Mouse (Mus musculus): ENCODE results near the gene Rcn3. TPM values are rescaled to one million over a fixed set of nuclear protein-coding genes. Genes with fewer than 3 reads are reported as not detected.

The Rcn3 gene
- polyA plus RNA-seq, 1 experiment = 13.1 TPM

- Histone ChIP-seq H3K4me1 (ENCODE audit: control insufficient read depth, insufficient read depth, low read length) (no peaks in the 10 kb centered on the region), H3K4me3 (ENCODE audit: insufficient read depth, low read length) (peak overlapping the region; percentile 47), H3K27ac (ENCODE audit: insufficient read depth, low read length) (peak overlapping the region; percentile 98)
- TF ChIP-seq POLR2A (IDR thresholded peaks at IDR 0.05; ENCODE audit: extremely low read depth, insufficient read depth, low read length) = peak; percentile 49; the same call in 1 of the 2 replicates
- TF ChIP-seq CTCF (IDR thresholded peaks at IDR 0.05; ENCODE audit: extremely low read depth, insufficient read depth, low read length) = no peak
These were observed 38.7 kb downstream of the Rcn3 start for GRCm38 (mm10) chr7:45053117-45053930.

DNA sequence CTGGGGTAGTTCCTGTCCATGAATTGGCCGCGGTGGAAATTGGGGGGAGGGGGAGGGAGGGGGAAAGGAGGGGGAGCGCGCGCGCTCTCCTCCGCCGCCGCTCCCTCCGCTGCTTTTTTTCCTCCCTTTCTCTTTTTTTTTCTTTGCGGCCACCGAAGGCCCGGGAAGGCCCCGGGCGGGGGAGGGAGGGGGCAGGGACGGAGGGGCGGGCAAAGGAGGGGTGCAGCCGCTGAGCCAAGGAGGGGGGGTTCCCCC, 39.2 kb downstream of the Rcn3 start, which contains the start of gene Prr12:
Gene Prr12, minus strand, starts transcription at position 20 of the 255 bp plus-strand sequence.
- peak within 1 kb of the TSS; percentile 47 for H3K4me3 ChIP-seq (ENCODE audit: insufficient read depth, low read length)
- peak within 1 kb of the TSS; percentile 98 for H3K27ac ChIP-seq (ENCODE audit: insufficient read depth, low read length)
- no peaks in the 10 kb centered on the region for H3K4me1 ChIP-seq (ENCODE audit: control insufficient read depth, insufficient read depth, low read length)
- TF ChIP-seq CTCF (IDR thresholded peaks at IDR 0.05; ENCODE audit: extremely low read depth, insufficient read depth, low read length) (no peak), POLR2A (IDR thresholded peaks at IDR 0.05; ENCODE audit: extremely low read depth, insufficient read depth, low read length) (no peak)

GRCm38 (mm10) chr7:45052181-45052861, 39.7 kb downstream of the Rcn3 start:
- H3K27ac ChIP-seq (ENCODE audit: insufficient read depth, low read length) = peak overlapping the region; percentile 90
- H3K4me3 ChIP-seq (ENCODE audit: insufficient read depth, low read length) = peak overlapping the region; percentile 47
- TF ChIP-seq POLR2A (IDR thresholded peaks at IDR 0.05; ENCODE audit: extremely low read depth, insufficient read depth, low read length) (no peak), CTCF (IDR thresholded peaks at IDR 0.05; ENCODE audit: extremely low read depth, insufficient read depth, low read length) (no peak)
- H3K4me1 ChIP-seq (ENCODE audit: control insufficient read depth, insufficient read depth, low read length) = no peaks in the 10 kb centered on the region

DNA sequence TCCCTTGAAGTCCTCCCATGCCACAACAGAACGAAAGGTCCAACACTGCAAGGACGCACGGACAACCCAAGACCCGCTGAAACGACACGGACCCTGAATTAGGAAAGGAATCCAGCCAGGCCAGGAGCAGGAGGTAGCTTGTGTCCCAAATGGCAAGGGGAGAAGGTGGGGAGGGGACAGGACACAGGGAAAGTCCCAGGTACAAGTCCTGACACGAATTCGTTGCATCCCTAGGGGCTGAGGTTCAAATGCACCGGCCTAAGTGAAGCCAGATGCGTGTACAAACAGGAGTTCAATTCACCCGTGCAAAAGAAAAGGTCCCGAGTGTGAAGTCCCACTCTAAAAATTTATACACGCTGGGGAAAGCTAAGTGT, 40.4 kb downstream of the Rcn3 start:
- TF ChIP-seq POLR2A (IDR thresholded peaks at IDR 0.05; ENCODE audit: extremely low read depth, insufficient read depth, low read length) (no peak), CTCF (IDR thresholded peaks at IDR 0.05; ENCODE audit: extremely low read depth, insufficient read depth, low read length) (no peak)
- Histone ChIP-seq H3K4me1 (ENCODE audit: control insufficient read depth, insufficient read depth, low read length) (no peaks in the 10 kb centered on the region), H3K4me3 (ENCODE audit: insufficient read depth, low read length) (peak overlapping the region; percentile 47), H3K27ac (ENCODE audit: insufficient read depth, low read length) (no peak overlapping the region)

- Histone ChIP-seq H3K27ac (ENCODE audit: insufficient read depth, low read length) (no peak overlapping the region), H3K4me1 (ENCODE audit: control insufficient read depth, insufficient read depth, low read length) (no peaks in the 10 kb centered on the region), H3K4me3 (ENCODE audit: insufficient read depth, low read length) (peak overlapping the region; percentile 47)
- TF ChIP-seq CTCF (IDR thresholded peaks at IDR 0.05; ENCODE audit: extremely low read depth, insufficient read depth, low read length) = no peak
- TF ChIP-seq POLR2A (IDR thresholded peaks at IDR 0.05; ENCODE audit: extremely low read depth, insufficient read depth, low read length) = no peak
These were observed 40.9 kb downstream of the Rcn3 start for GRCm38 (mm10) chr7:45050945-45051600.

DNA sequence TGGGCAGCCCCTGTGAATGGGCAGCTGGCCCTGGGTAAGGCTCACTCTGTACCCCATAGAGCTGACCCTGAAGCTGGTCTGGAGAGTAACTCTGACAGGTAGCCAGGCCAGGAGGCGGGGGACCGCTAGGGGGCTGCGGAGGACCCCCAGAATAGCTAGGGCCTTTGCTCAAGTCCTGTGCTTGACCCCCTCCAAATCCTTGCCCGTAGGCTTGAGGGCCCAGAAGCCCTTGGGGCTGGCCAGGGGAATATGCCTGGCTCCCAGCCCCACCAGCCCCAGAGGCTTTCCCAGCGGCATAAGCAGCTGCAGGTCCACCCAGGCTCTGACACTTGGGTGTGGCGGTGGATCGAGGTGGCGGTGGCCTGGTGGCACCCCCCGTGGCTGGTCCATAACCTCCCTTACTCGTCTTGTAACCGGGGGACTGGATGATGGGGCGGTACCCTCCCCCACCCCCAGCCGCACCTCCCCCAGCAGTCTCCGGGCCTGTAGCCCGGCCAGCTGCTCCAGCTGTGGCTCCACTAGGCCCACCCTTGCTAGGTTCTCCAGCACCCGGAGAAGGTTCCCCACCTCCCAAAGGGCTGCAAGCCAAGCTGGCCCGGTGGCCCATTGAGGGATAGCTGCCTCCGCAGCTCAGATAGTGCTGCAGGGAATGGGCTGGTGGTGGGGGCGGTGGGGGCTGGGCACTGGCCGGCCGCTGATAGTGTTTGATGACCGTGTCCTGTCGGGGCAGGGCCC, 42.9 kb downstream of the Rcn3 start:
- TF ChIP-seq CTCF (IDR thresholded peaks at IDR 0.05; ENCODE audit: extremely low read depth, insufficient read depth, low read length) = no peak
- no peak for TF ChIP-seq POLR2A (IDR thresholded peaks at IDR 0.05; ENCODE audit: extremely low read depth, insufficient read depth, low read length)
- H3K4me1 ChIP-seq (ENCODE audit: control insufficient read depth, insufficient read depth, low read length) = no peaks in the 10 kb centered on the region
- H3K4me3 ChIP-seq (ENCODE audit: insufficient read depth, low read length) = no peak overlapping the region
- no peak overlapping the region for H3K27ac ChIP-seq (ENCODE audit: insufficient read depth, low read length)

- Histone ChIP-seq H3K27ac (ENCODE audit: insufficient read depth, low read length) (no peak overlapping the region), H3K4me3 (ENCODE audit: insufficient read depth, low read length) (no peak overlapping the region), H3K4me1 (ENCODE audit: control insufficient read depth, insufficient read depth, low read length) (no peaks in the 10 kb centered on the region)
- no peak for TF ChIP-seq CTCF (IDR thresholded peaks at IDR 0.05; ENCODE audit: extremely low read depth, insufficient read depth, low read length)
- no peak for TF ChIP-seq POLR2A (IDR thresholded peaks at IDR 0.05; ENCODE audit: extremely low read depth, insufficient read depth, low read length)
These were observed 43.8 kb downstream of the Rcn3 start for GRCm38 (mm10) chr7:45048001-45048890.

DNA sequence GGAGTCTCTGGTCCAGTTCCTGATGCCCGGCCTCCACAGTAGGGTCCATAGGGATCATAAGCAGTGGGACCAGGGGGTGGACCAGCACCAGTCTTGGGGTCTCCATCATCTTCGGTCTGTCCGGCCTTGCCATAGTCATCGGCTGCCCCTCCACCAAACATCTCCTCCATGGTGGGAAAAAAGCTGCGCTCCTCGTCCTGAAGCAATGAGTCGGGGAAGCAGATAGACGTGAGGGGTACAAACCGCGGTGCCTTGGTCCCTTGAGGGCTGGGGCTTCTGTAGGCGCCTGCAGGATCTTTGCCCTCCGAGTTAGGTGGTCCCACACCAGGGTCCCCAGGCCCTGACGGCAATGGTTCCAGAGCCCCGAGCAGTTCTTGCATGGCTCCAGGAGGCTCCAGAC, 44.5 kb downstream of the Rcn3 start:
- Histone ChIP-seq H3K4me1 (ENCODE audit: control insufficient read depth, insufficient read depth, low read length) (no peaks in the 10 kb centered on the region), H3K4me3 (ENCODE audit: insufficient read depth, low read length) (no peak overlapping the region), H3K27ac (ENCODE audit: insufficient read depth, low read length) (no peak overlapping the region)
- TF ChIP-seq POLR2A (IDR thresholded peaks at IDR 0.05; ENCODE audit: extremely low read depth, insufficient read depth, low read length) (no peak), CTCF (IDR thresholded peaks at IDR 0.05; ENCODE audit: extremely low read depth, insufficient read depth, low read length) (no peak)

All from cortical plate, adult 2 months (tissue).